Mouse (Mus musculus): ENCODE results near the gene Rbsn. TPM values are rescaled to one million over a fixed set of nuclear protein-coding genes. Genes with fewer than 3 reads are reported as not detected.
A peak's percentile ranks its signal among the peaks of the same experiment; 100 is the strongest.

Rbsn gene
- polyA plus RNA-seq (2011; ENCODE audit: insufficient read length, low read depth, missing spikeins) = 30.8 and 31.7 TPM in 2 replicates

- Histone ChIP-seq H3K27ac (ENCODE audit: insufficient read depth, low read length) (peak within 1 kb of the TSS; percentile 41; the same call in 1 of the 2 replicates), H3K4me3 (ENCODE audit: insufficient read depth, low read length) (peak within 1 kb of the TSS; percentile 81)
- TF ChIP-seq POLR2A (IDR thresholded peaks at IDR 0.05; ENCODE audit: low read depth, low read length) (peak; percentile 80), CTCF (IDR thresholded peaks at IDR 0.05; ENCODE audit: borderline replicate concordance, insufficient read depth, low read length) (no peak)
Measured at GRCm38 (mm10) chr6:92214773-92215449, at the start of gene Rbsn. Rbsn (minus strand) TSS chr6:92214925.

GRCm38 (mm10) chr6:92261162-92261843 is 46.6 kb upstream of the Rbsn start:
- TF ChIP-seq POLR2A (IDR thresholded peaks at IDR 0.05; ENCODE audit: low read depth, low read length) (no peak), CTCF (IDR thresholded peaks at IDR 0.05; ENCODE audit: borderline replicate concordance, insufficient read depth, low read length) (no peak)
- Histone ChIP-seq H3K4me3 (ENCODE audit: insufficient read depth, low read length) (no peak overlapping the region), H3K27ac (ENCODE audit: insufficient read depth, low read length) (no peak overlapping the region)

More at GRCm38 (mm10) chr6:92214773-92215449, at the start of gene Rbsn:
- no peaks in the 10 kb centered on the region for H3K4me1 ChIP-seq (ENCODE audit: control insufficient read depth, insufficient read depth, low read length)

GRCm38 (mm10) chr6:92255346-92255745 is 40.6 kb upstream of the Rbsn start:
- H3K4me3 ChIP-seq (ENCODE audit: insufficient read depth, low read length) = no peak overlapping the region
- TF ChIP-seq CTCF (IDR thresholded peaks at IDR 0.05; ENCODE audit: borderline replicate concordance, insufficient read depth, low read length) (no peak), POLR2A (IDR thresholded peaks at IDR 0.05; ENCODE audit: low read depth, low read length) (no peak)
- H3K4me1 ChIP-seq (ENCODE audit: control insufficient read depth, insufficient read depth, low read length) = no peaks in the 10 kb centered on the region
- H3K27ac ChIP-seq (ENCODE audit: insufficient read depth, low read length) = no peak overlapping the region

More at GRCm38 (mm10) chr6:92261162-92261843, 46.6 kb upstream of the Rbsn start:
- H3K4me1 ChIP-seq (ENCODE audit: control insufficient read depth, insufficient read depth, low read length) = no peaks in the 10 kb centered on the region

- no peak overlapping the region for H3K27ac ChIP-seq (ENCODE audit: insufficient read depth, low read length)
- no peak overlapping the region for H3K4me3 ChIP-seq (ENCODE audit: insufficient read depth, low read length)
- TF ChIP-seq CTCF (IDR thresholded peaks at IDR 0.05; ENCODE audit: borderline replicate concordance, insufficient read depth, low read length) (no peak), POLR2A (IDR thresholded peaks at IDR 0.05; ENCODE audit: low read depth, low read length) (no peak)
Measured at GRCm38 (mm10) chr6:92253253-92253870, 38.6 kb upstream of the Rbsn start.

GRCm38 (mm10) chr6:92247215-92247919 is 32.6 kb upstream of the Rbsn start:
- TF ChIP-seq POLR2A (IDR thresholded peaks at IDR 0.05; ENCODE audit: low read depth, low read length) (no peak), CTCF (IDR thresholded peaks at IDR 0.05; ENCODE audit: borderline replicate concordance, insufficient read depth, low read length) (no peak)
- H3K27ac ChIP-seq (ENCODE audit: insufficient read depth, low read length) = no peak overlapping the region
- H3K4me3 ChIP-seq (ENCODE audit: insufficient read depth, low read length) = no peak overlapping the region
- H3K4me1 ChIP-seq (ENCODE audit: control insufficient read depth, insufficient read depth, low read length) = no peaks in the 10 kb centered on the region

More at GRCm38 (mm10) chr6:92253253-92253870, 38.6 kb upstream of the Rbsn start:
- no peaks in the 10 kb centered on the region for H3K4me1 ChIP-seq (ENCODE audit: control insufficient read depth, insufficient read depth, low read length)

GRCm38 (mm10) chr6:92246335-92246734 is 31.6 kb upstream of the Rbsn start:
- H3K4me3 ChIP-seq (ENCODE audit: insufficient read depth, low read length) = no peak overlapping the region
- no peak overlapping the region for H3K27ac ChIP-seq (ENCODE audit: insufficient read depth, low read length)
- no peaks in the 10 kb centered on the region for H3K4me1 ChIP-seq (ENCODE audit: control insufficient read depth, insufficient read depth, low read length)
- TF ChIP-seq CTCF (IDR thresholded peaks at IDR 0.05; ENCODE audit: borderline replicate concordance, insufficient read depth, low read length) (no peak), POLR2A (IDR thresholded peaks at IDR 0.05; ENCODE audit: low read depth, low read length) (no peak)

GRCm38 (mm10) chr6:92244591-92244990 is 29.9 kb upstream of the Rbsn start, which contains the start of gene Trh:
Trh (minus strand) TSS chr6:92244650.
- Histone ChIP-seq H3K4me3 (ENCODE audit: insufficient read depth, low read length) (no peak within 1 kb of the TSS), H3K27ac (ENCODE audit: insufficient read depth, low read length) (no peak within 1 kb of the TSS), H3K4me1 (ENCODE audit: control insufficient read depth, insufficient read depth, low read length) (no peaks in the 10 kb centered on the region)
- TF ChIP-seq CTCF (IDR thresholded peaks at IDR 0.05; ENCODE audit: borderline replicate concordance, insufficient read depth, low read length) (no peak), POLR2A (IDR thresholded peaks at IDR 0.05; ENCODE audit: low read depth, low read length) (no peak)

GRCm38 (mm10) chr6:92241178-92241906 is 26.6 kb upstream of the Rbsn start:
- H3K27ac ChIP-seq (ENCODE audit: insufficient read depth, low read length) = no peak overlapping the region
- no peak for TF ChIP-seq POLR2A (IDR thresholded peaks at IDR 0.05; ENCODE audit: low read depth, low read length)
- no peak for TF ChIP-seq CTCF (IDR thresholded peaks at IDR 0.05; ENCODE audit: borderline replicate concordance, insufficient read depth, low read length)
- H3K4me3 ChIP-seq (ENCODE audit: insufficient read depth, low read length) = no peak overlapping the region
- H3K4me1 ChIP-seq (ENCODE audit: control insufficient read depth, insufficient read depth, low read length) = no peaks in the 10 kb centered on the region

GRCm38 (mm10) chr6:92235036-92235435 is 20.3 kb upstream of the Rbsn start:
- Histone ChIP-seq H3K4me3 (ENCODE audit: insufficient read depth, low read length) (no peak overlapping the region), H3K27ac (ENCODE audit: insufficient read depth, low read length) (no peak overlapping the region), H3K4me1 (ENCODE audit: control insufficient read depth, insufficient read depth, low read length) (no peaks in the 10 kb centered on the region)
- no peak for TF ChIP-seq POLR2A (IDR thresholded peaks at IDR 0.05; ENCODE audit: low read depth, low read length)
- no peak for TF ChIP-seq CTCF (IDR thresholded peaks at IDR 0.05; ENCODE audit: borderline replicate concordance, insufficient read depth, low read length)
